Mouse (Mus musculus) intestine, embryonic 14.5 days (tissue): Measurements from ENCODE around the gene BC107364. TPM values are rescaled to one million over a fixed set of nuclear protein-coding genes. Genes with fewer than 3 reads are reported as not detected.
"Not testable (repeated sequence)": the region's sequence is repeated elsewhere in the genome, so short reads cannot be mapped to it uniquely, and the experiment has no call there.

Source experiments
- ATAC-seq: fragments of 200-750 bp; cut with Nextera tagmentation; replicated peaks from 2 replicates; pipeline ENCODE4 v1.8.0; 2017; ENCODE audit warnings: low read depth, moderate number of reproducible peaks, moderate TSS enrichment, moderate library complexity; ENCODE audit not compliant: low FRiP score, low TSS enrichment
- DNase-seq: peaks from one replicate; pipeline ENCODE4 v3.0.0-alpha.2; 2018; ENCODE audit warnings: low spot score
- H3K27ac ChIP-seq: fragments of 300-500 bp; sonication (generic); 2 replicates; pipeline ENCODE4 v1.5.1; 2014; ENCODE audit warnings: low read depth, mild to moderate bottlenecking, control low read depth
- H3K27me3 ChIP-seq: fragments of 300-500 bp; sonication (generic); replicated peaks from 2 replicates; pipeline ENCODE4 v1.6.1; 2014; ENCODE audit warnings: low read length, control low read depth; ENCODE audit not compliant: control insufficient read depth, insufficient read depth
- H3K36me3 ChIP-seq: fragments of 300-500 bp; sonication (generic); 2 replicates; pipeline ENCODE4 v1.6.1; 2014; ENCODE audit warnings: low read length, control low read depth; ENCODE audit not compliant: control insufficient read depth, insufficient read depth
- H3K4me1 ChIP-seq: fragments of 300-500 bp; sonication (generic); replicated peaks from 2 replicates; pipeline ENCODE4 v1.6.1; 2014; ENCODE audit warnings: low read length, control low read depth, mixed read lengths; ENCODE audit not compliant: control insufficient read depth, insufficient read depth
- H3K4me2 ChIP-seq: fragments of 300-500 bp; sonication (generic); 2 replicates; pipeline ENCODE4 v1.6.1; 2014; ENCODE audit warnings: low read length
- H3K4me3 ChIP-seq: fragments of 300-500 bp; sonication (generic); 2 replicates; pipeline ENCODE4 v1.5.1; 2014; ENCODE audit warnings: low read depth, low read length, control low read depth, mixed read lengths
- H3K9ac ChIP-seq: fragments of 300-500 bp; sonication (generic); 2 replicates; pipeline ENCODE4 v1.6.1; 2014; ENCODE audit warnings: mild to moderate bottlenecking, low read length
- H3K9me3 ChIP-seq: fragments of 300-500 bp; sonication (generic); 2 replicates; pipeline ENCODE4 v1.6.1; 2016; ENCODE audit warnings: low read length, control low read depth; ENCODE audit not compliant: control insufficient read depth
- WGBS: fragments of 180-500 bp; shearing (Covaris S2); extraction: QIAGEN DNeasy Blood & Tissue Kit; methylation state at CpG from one replicate; pipeline ENCODE4 v1.1.7; 2014; 5-methylcytosine and 5-hydroxymethylcytosine counted together
- polyA plus RNA-seq: library from polyadenylated mRNA; unstranded; fragments of >200 nt; fragmentation: Nextera tagmentation; extraction: Ambion mirVana; gene quantifications from 2 replicates; pipeline ENCODE4 v1.2.1, GENCODE M21; 2014

BC107364 gene
- polyA plus RNA-seq, 1 experiment from 2014 or later = not detected

DNA sequence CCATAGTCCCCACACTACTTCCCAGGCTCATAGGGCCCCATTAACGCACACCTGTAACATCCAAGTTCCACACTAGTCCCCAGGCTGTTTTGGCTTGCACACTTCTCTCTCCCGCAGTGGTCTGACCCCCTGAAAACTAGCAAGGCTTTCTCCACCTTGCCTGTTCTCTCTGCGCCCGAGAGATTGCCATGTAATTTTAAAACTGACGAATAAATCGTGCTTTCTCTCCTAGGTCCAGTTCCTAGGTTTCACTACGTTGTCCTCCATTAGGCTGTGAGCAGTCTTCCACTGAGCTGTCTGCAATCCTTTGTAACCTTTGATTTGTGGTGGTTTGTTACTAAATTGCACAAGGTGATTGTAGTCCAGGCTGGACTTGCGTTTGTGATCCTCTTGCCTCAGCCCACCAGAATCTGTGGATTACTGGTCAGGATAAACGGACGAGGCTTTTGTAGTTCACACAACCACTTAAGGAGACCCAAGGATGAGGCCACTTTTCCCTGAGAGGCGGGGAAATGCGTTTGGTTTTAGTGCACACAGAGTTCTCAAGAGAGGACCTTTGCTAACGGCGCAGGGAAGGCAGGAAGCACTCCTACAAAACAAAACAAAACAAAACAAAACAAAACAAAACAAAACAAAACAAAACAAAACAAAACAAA is 44.6 kb upstream of the BC107364 start:
- not testable (repeated sequence) for H3K9me3 ChIP-seq, H3K27ac ChIP-seq, H3K36me3 ChIP-seq, H3K27me3 ChIP-seq, H3K4me1 ChIP-seq, ATAC-seq
- peak; percentile 64 for DNase-seq
- 19% methylated on average over 14 of the region's 14 CpGs for WGBS
- Histone ChIP-seq H3K4me2 (peak overlapping the region; percentile 77), H3K9ac (peak overlapping the region; percentile 33; the same call in 1 of the 2 replicates), H3K4me3 (peak overlapping the region; percentile 48)

DNA sequence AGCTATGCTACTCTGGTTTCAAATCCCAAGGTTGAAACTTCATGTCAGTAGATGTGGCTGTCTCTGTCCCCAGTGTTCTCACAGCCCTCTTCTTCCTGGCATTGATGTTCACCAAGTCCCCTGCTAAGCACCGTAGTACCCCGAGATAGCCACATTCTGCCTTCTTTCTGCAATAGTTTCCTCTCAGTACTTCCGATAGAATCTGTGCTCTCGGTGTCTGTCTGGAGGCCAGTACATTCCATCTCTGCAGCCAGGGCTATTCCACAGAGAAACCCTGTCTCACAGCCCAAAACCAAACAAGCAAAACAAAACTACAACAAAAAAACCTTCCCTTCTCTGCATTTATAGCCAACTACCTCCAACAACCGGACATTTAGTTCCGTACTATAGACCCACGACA is 44.1 kb upstream of the BC107364 start:
- peak overlapping the region; percentile 77 for H3K4me2 ChIP-seq
- no peaks in the 10 kb centered on the region for H3K9me3 ChIP-seq
- no peak overlapping the region for H3K4me3 ChIP-seq
- H3K27me3 ChIP-seq = no peaks in the 10 kb centered on the region
- H3K36me3 ChIP-seq = no peaks in the 10 kb centered on the region
- peaks cover 4% of the 10 kb centered on the region; the same call in 1 of the 2 replicates for H3K4me1 ChIP-seq
- no peak overlapping the region for H3K27ac ChIP-seq
- 60% methylated on average over 7 of the region's 7 CpGs for WGBS
- H3K9ac ChIP-seq = no peak overlapping the region
- DNase-seq = no peak
- no peak for ATAC-seq

DNA sequence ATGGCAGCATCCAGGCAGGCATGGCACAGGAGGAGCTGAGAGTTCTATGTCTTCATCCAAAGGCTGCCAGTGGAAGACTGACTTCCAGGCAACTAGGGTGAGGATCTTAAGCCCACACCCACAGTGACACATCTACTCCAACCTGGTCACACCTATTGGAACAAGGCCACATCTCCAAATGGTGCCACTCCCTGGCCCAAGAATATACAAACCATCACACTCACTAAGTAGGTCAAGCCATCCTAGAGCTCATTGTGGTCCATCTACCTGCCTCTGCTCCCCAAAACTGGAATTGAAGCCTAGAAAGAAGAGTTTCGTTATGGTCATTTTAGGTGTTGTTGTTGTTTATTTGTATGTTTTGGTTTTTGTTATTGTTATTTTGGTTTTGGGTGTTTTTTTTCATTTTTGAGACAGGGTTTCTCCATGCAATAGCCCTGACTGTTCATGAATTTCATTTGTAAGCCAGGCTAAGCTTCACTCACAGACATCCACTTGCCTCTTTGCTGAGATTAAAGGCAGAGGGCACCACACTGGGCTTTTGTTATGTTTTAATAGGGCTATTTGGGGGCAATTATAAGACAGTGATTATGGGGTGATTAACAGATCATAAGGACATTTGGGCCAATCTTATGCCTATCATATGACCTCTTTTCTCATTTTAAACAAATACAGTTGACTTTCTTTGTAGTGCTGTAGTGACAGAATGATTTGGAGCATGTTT is 43.5 kb upstream of the BC107364 start:
- Histone ChIP-seq H3K4me1 (peaks cover 4% of the 10 kb centered on the region; the same call in 1 of the 2 replicates), H3K9me3 (no peaks in the 10 kb centered on the region)
- WGBS = 100% methylated on average over 1 of the region's 1 CpGs

DNA sequence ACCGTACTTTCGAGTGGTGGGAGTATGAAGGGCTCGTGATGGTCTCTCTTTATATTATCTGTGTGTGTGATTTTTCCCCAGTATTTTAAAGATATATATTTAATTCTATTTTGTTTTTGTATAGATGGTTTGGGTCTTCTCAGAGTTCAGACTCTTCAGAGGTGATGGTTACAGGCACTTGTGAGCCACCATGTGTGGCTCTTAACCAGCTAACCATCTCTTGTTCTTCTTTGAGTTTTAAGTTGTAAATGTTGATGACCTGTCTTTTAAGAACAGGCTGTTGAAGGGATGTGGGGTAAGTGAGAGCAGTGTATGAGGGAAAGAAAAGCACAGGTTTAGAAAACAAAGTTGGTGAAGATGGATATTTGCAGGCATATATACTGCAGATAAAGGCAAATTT is 42.8 kb upstream of the BC107364 start:
- Histone ChIP-seq H3K27me3 (no peaks in the 10 kb centered on the region), H3K9me3 (no peaks in the 10 kb centered on the region), H3K4me2 (no peak overlapping the region), H3K4me1 (peaks cover 4% of the 10 kb centered on the region; the same call in 1 of the 2 replicates), H3K9ac (no peak overlapping the region), H3K27ac (no peak overlapping the region), H3K36me3 (no peaks in the 10 kb centered on the region), H3K4me3 (no peak overlapping the region)
- 94% methylated on average over 3 of the region's 3 CpGs for WGBS
- ATAC-seq (no peak), DNase-seq (no peak)

More for the DNA sequence above, 43.5 kb upstream of the BC107364 start:
- H3K27ac ChIP-seq = no peak overlapping the region
- no peak for DNase-seq
- no peaks in the 10 kb centered on the region for H3K27me3 ChIP-seq
- ATAC-seq = no peak
- H3K9ac ChIP-seq = no peak overlapping the region
- H3K36me3 ChIP-seq = no peaks in the 10 kb centered on the region
- no peak overlapping the region for H3K4me2 ChIP-seq
- H3K4me3 ChIP-seq = no peak overlapping the region

DNA sequence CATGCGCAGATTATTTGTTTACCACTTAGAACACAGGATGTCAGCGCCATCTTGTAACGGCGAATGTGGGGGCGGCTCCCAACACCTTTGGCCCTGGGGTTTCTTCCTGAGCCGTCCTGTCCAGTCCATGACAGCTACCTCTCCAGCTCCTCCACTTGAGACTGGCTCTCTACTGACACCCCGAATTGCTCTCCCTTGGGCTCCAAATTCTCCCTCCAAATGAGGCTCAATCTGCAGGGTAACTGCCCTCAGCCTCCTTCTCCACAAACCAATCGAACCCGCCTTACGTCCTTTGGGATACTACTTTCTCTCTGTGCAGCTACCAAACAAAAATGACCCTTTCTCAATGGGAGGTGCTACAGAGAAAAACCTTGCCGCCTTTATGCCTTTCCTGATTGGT is 42.4 kb upstream of the BC107364 start:
- H3K4me2 ChIP-seq, H3K4me1 ChIP-seq, H3K9ac ChIP-seq, ATAC-seq, H3K4me3 ChIP-seq, H3K9me3 ChIP-seq, H3K36me3 ChIP-seq, H3K27me3 ChIP-seq, H3K27ac ChIP-seq, DNase-seq: not testable (repeated sequence)
- 94% methylated on average over 5 of the region's 11 CpGs for WGBS

DNA sequence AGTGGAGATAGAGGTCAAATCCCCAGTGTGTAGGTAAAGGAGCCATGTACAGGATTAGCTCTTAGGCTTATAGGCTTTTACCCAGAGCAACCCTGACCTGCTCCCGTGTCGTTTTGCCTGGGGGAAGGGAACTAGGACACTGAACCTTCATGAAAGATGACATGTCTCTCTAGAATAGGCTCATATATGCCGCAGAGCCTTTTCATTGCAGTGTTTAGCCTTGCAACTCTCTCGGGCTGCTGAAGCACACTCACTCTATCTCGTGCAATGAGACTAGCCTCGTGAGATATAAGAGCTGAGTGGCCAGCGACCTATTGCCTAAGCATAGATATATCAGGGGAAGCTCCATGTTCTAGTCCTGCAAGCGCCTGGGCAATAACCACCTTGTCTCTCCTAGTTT is 37.5 kb upstream of the BC107364 start:
- H3K4me3 ChIP-seq, H3K27me3 ChIP-seq, H3K4me1 ChIP-seq, H3K36me3 ChIP-seq, ATAC-seq, DNase-seq, H3K9me3 ChIP-seq, H3K27ac ChIP-seq, H3K4me2 ChIP-seq, H3K9ac ChIP-seq: not testable (repeated sequence)
- WGBS = 69% methylated on average over 5 of the region's 8 CpGs

DNA sequence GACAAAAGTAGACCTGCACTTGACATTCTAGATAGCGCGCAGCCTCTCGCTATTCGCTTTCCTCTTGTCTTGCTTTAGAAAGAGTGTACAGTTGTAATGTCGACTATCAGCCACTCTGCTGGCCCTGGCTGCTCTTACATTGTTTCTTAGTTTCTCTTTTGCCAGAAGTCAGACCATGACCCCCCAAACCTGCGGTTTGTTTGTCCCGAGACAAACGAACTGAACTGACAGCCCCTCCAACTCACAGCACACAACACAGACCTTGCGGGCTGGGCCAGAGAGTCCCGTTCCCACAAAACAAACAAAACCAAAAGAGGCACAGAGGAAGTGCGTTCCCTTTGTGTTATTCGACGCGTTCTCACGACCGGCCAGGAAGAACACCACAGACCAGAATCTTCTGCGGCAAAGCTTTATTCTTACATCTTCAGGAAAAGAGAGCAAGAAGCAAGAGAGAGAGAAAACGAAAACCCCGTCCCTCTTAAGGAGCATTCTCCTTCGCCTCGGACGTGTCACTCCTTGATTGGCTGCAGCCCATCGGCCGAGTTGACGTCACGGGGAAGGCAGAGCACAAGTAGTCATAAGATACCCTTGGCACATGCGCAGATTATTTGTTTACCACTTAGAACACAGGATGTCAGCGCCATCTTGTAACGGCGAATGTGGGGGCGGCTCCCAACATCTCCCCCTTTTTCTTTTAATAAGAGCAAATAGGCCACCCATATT is 37.0 kb upstream of the BC107364 start:
- not testable (repeated sequence) for H3K4me3 ChIP-seq, H3K4me1 ChIP-seq, DNase-seq, H3K36me3 ChIP-seq, H3K27me3 ChIP-seq, H3K4me2 ChIP-seq, H3K9me3 ChIP-seq, H3K9ac ChIP-seq
- WGBS = 1% methylated on average over 8 of the region's 31 CpGs
- peak; percentile 81 for ATAC-seq
- peak overlapping the region; percentile 71; the same call in 1 of the 2 replicates for H3K27ac ChIP-seq

DNA sequence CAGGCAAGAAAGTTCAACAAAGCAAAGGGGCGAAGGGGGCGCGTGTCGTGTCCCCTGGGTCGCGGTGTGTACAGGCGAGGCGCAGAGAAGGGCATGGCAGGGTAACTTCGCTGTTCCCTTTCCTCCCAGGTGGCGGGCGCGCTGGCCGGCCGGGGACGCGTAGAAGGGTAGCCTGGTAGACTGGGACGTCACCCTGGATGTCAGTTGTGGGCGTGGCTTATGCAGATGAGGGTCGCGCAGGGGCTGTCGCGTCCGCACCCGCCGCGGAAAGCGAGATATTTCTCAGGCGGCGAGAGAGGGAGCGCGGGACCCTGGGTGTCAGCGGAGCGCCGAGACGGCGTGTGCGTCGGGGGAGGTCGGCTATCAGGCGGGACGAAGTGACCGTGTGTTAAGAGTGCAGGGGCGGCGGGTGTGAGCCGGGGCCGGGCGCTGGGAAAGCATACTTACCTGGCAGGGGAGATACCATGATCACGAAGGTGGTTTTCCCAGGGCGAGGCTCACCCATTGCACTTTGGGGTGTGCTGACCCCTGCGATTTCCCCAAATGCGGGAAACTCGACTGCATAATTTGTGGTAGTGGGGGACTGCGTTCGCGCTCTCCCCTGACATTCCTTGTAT is 36.3 kb upstream of the BC107364 start:
- Histone ChIP-seq H3K4me3 (peak overlapping the region; percentile 33), H3K4me2 (peak overlapping the region; percentile 61), H3K27ac (peak overlapping the region; percentile 79)
- H3K27me3 ChIP-seq, H3K36me3 ChIP-seq, H3K9me3 ChIP-seq, H3K9ac ChIP-seq, H3K4me1 ChIP-seq, DNase-seq: not testable (repeated sequence)
- no CpG with 5 or more reads among the region's 55 CpGs for WGBS
- peak; percentile 86 for ATAC-seq
